ENCODE assay signal across 9 mouse cellular contexts in the genomic region with DNA sequence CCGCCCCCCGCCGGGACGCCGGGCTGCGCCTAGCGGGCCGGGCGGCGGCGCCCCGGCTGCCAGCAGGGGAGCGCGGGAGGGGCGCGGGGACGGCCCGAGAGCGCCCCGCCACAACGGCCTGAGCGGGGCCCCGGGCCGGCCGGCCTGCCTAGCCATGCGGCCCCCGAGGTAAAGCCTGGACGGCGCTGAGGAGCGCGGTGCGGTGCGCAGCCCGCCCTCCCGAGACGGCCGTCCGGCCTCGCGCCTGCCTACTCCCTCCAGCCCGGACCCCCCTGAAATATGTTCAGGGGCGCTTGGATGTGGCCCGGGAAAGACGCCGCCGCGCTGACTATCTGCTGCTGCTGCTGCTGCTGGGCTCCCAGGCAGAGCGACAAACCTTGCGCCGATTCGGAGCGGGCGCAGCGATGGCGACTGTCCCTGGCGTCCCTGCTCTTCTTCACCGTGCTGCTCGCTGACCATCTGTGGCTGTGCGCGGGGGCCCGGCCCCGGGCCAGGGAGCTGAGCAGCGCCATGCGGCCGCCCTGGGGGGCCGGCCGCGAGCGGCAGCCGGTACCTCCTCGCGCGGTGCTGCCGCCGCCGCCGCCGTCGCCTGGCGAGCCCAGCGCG. TPM values are rescaled to one million over a fixed set of nuclear protein-coding genes. Genes with fewer than 3 reads are reported as not detected.
DNase-seq lines count a peak whose midpoint lies in the region; ATAC-seq and TF ChIP-seq lines count a peak whose summit lies in the region.
"Had no signal": no experiment of that assay in that cellular context is flagged by ENCODE, and none has a peak within 500 bp of the region (broad histone marks: within the 10 kb centered on the region; RNA-seq: fewer than 3 reads in every experiment).

Gene Tmem28, plus strand, starts transcription at position 232 of the 606 bp plus-strand sequence.

- peak within 1 kb of the TSS; percentile 68 for H3K4me3 ChIP-seq in gastrocnemius, adult 2 months
- peak within 1 kb of the TSS; percentile 62 for H3K4me3 ChIP-seq in hindbrain, embryonic 13.5 days
- peak within 1 kb of the TSS; percentile 19 to 26; a peak in 3 of 4 replicates for H3K4me3 ChIP-seq in liver, embryonic 14.5 days (ENCODE audit: insufficient read depth in 1 of 2, low read depth in 2 of 2, low read length in 2 of 2)

- peaks cover 21% of the 10 kb centered on the region; the same call in 1 of the 2 replicates for H3K27me3 ChIP-seq in hindbrain, embryonic 13.5 days
- peaks cover 41% of the 10 kb centered on the region for H3K27me3 ChIP-seq in liver, embryonic 14.5 days (ENCODE audit: control insufficient read depth, insufficient read depth, low read length)
- H3K27me3 ChIP-seq: CH12.LX had no signal

- no peak for DNase-seq in gastrocnemius, adult 2 months
- DNase-seq in gastrocnemius, adult 18-20 months (ENCODE audit: low spot score), result no peak
- DNase-seq in right cerebral cortex, postnatal 14 days, result peak; percentile 8
- no peak for DNase-seq in right cerebral cortex, adult 18-20 months
- DNase-seq in liver, embryonic 14.5 days (ENCODE audit: low read depth in 3 of 3, low spot score in 3 of 3), result no peak
- no peak for DNase-seq in natural killer cell, adult 2 months (ENCODE audit: low spot score in 2 of 2)
- no peak for DNase-seq in thymus, postnatal 4 days

- H3K27ac ChIP-seq in gastrocnemius, adult 2 months, result no peak within 1 kb of the TSS
- H3K27ac ChIP-seq in hindbrain, embryonic 13.5 days, result peak within 1 kb of the TSS; percentile 78
- H3K27ac ChIP-seq in liver, embryonic 14.5 days, result no peak within 1 kb of the TSS

- peak within 1 kb of the TSS; percentile 64 for H3K4me2 ChIP-seq in hindbrain, embryonic 13.5 days
- peak within 1 kb of the TSS; percentile 28 for H3K4me2 ChIP-seq in liver, embryonic 14.5 days (ENCODE audit: low read depth)

- peaks cover 13% of the 10 kb centered on the region; the same call in 1 of the 2 replicates for H3K4me1 ChIP-seq in hindbrain, embryonic 13.5 days (replicated peaks)
- H3K4me1 ChIP-seq in liver, embryonic 14.5 days (replicated peaks; ENCODE audit: control insufficient read depth in 2 of 2, insufficient read depth in 2 of 2, low read length in 1 of 2), result no peaks in the 10 kb centered on the region

- 19% methylated on average over 27 of the region's 82 CpGs for WGBS in hindbrain, embryonic 13.5 days
- WGBS in liver, embryonic 14.5 days (ENCODE audit: insufficient replicate concordance), result 16% methylated on average over 43 of the region's 82 CpGs

- TF ChIP-seq CTCF in gastrocnemius, adult 2 months (IDR thresholded peaks at IDR 0.05), result no peak
- TF ChIP-seq CTCF in liver, embryonic 14.5 days (IDR thresholded peaks at IDR 0.05; ENCODE audit: low read depth), result no peak

- intact Hi-C loops in gastrocnemius, adult 2 months (cut with DNase I), result no loop called here

- no peaks in the 10 kb centered on the region for H3K36me3 ChIP-seq in hindbrain, embryonic 13.5 days
- H3K36me3 ChIP-seq in liver, embryonic 14.5 days (replicated peaks; ENCODE audit: control insufficient read depth, insufficient read depth, low read depth), result no peaks in the 10 kb centered on the region

- TF ChIP-seq EP300 in liver, embryonic 14.5 days (IDR thresholded peaks at IDR 0.05; ENCODE audit: low read depth), result no peak

- peak within 1 kb of the TSS; percentile 76 for H3K9ac ChIP-seq in hindbrain, embryonic 13.5 days
- H3K9ac ChIP-seq in liver, embryonic 14.5 days (replicated peaks), result no peak within 1 kb of the TSS

- peak; percentile 53 for ATAC-seq in hindbrain, embryonic 13.5 days (ENCODE audit: low FRiP score)
- ATAC-seq in liver, embryonic 14.5 days (ENCODE audit: insufficient read depth), result no peak

- no peaks in the 10 kb centered on the region for H3K9me3 ChIP-seq in hindbrain, embryonic 13.5 days
- H3K9me3 ChIP-seq in liver, embryonic 14.5 days (ENCODE audit: control insufficient read depth, low read length), result no peaks in the 10 kb centered on the region; the same call in 1 of the 2 replicates

RNA-seq across cellular contexts. Expression of gene Tmem28, which starts in this region (rescaled TPM):
- under 1 TPM; 0.13 to 0.17 TPM for total RNA-seq in gastrocnemius, adult 2 months (2021)
- total RNA-seq in gastrocnemius, adult 18-20 months (2021), result under 1 TPM; 0.07 to 0.12 TPM
- 1.3 and 1.5 TPM in 2 replicates for polyA plus RNA-seq in hindbrain, embryonic 13.5 days (2015; fragmentation: Nextera tagmentation; extraction: Ambion mirVana)
- 0.01 and 0.02 TPM in 2 replicates for polyA plus RNA-seq in liver, embryonic 14.5 days (2012; rRNA removed)
- not detected in 2 replicates for polyA plus RNA-seq in liver, embryonic 14.5 days (2014; fragmentation: Nextera tagmentation; extraction: Ambion mirVana)
- total RNA-seq: CH12.LX had no signal
